Mouse (Mus musculus) hindbrain, embryonic 11.5 days (tissue): ENCODE results near the gene Gm9936. TPM values are rescaled to one million over a fixed set of nuclear protein-coding genes. Genes with fewer than 3 reads are reported as not detected.

Experiments
- ATAC-seq: fragments of 200-750 bp; cut with Nextera tagmentation; 2 replicates; pipeline ENCODE4 v1.8.0; 2017; ENCODE audit warnings: mild to moderate bottlenecking, moderate TSS enrichment, moderate library complexity; ENCODE audit not compliant: low FRiP score
- DNase-seq: peaks from one replicate; pipeline ENCODE4 v3.0.0-alpha.2; 2015; ENCODE audit warnings: low spot score
- H3K27ac ChIP-seq: fragments of 300-500 bp; sonication (generic); 2 replicates; pipeline ENCODE4 v1.5.1; 2014; ENCODE audit warnings: mild to moderate bottlenecking, low read depth, low read length
- H3K27me3 ChIP-seq: fragments of 300-500 bp; sonication (generic); 2 replicates; pipeline ENCODE4 v1.6.1; 2014; ENCODE audit warnings: mild to moderate bottlenecking, low read length, moderate library complexity, mixed read lengths; ENCODE audit not compliant: control insufficient read depth, insufficient read depth
- H3K36me3 ChIP-seq: fragments of 300-500 bp; sonication (generic); 2 replicates; pipeline ENCODE4 v1.6.1; 2014; ENCODE audit warnings: mild to moderate bottlenecking, low read length, moderate library complexity, mixed read lengths; ENCODE audit not compliant: control insufficient read depth, insufficient read depth
- H3K4me1 ChIP-seq: fragments of 300-500 bp; sonication (generic); replicated peaks from 2 replicates; pipeline ENCODE4 v1.6.1; 2014; ENCODE audit warnings: low read length, mixed read lengths; ENCODE audit not compliant: control insufficient read depth, insufficient read depth
- H3K4me2 ChIP-seq: fragments of 300-500 bp; sonication (generic); replicated peaks from 2 replicates; pipeline ENCODE4 v1.6.1; 2014; ENCODE audit warnings: mild to moderate bottlenecking, low read depth, low read length
- H3K4me3 ChIP-seq: fragments of 300-500 bp; sonication (generic); 2 replicates; pipeline ENCODE4 v1.5.1; 2014; ENCODE audit warnings: low read depth, low read length
- H3K9ac ChIP-seq: fragments of 300-500 bp; sonication (generic); 2 replicates; pipeline ENCODE4 v1.6.1; 2014; ENCODE audit warnings: low read depth, low read length
- H3K9me3 ChIP-seq: fragments of 300-500 bp; sonication (generic); 2 replicates; pipeline ENCODE4 v1.6.1; 2016; ENCODE audit warnings: low read length; ENCODE audit not compliant: control insufficient read depth
- WGBS: fragments of 180-500 bp; shearing (Covaris S2); extraction: QIAGEN DNeasy Blood & Tissue Kit; methylation state at CpG from one replicate; pipeline ENCODE4 v1.1.7; 2014; 5-methylcytosine and 5-hydroxymethylcytosine counted together
- polyA plus RNA-seq: library from polyadenylated mRNA; unstranded; fragments of >200 nt; fragmentation: Nextera tagmentation; extraction: Ambion mirVana; gene quantifications from 2 replicates; pipeline ENCODE4 v1.2.1, GENCODE M21; 2014

Gene Gm9936
- polyA plus RNA-seq, 1 experiment from 2014 or later = 0.69 TPM

DNA sequence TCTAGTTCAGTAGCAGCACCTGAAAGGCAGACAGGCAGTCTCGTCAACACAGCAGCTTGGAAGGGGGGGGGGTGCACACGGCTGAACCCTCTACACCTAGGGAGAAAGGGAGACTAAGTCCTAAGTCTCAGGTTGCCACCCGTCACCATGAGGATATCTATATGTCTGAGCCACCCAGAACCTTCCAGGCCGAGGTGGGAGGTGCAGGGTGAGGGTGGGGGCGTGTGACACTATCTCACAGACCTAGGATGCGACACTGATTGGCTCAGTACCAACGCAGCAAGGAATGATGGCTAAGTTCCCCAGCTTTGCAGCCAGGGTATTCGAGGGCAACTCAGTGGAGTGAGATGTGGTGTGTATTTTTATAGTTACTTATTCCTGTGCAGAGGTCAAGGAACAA lies 50.1 kb downstream of the Gm9936 start:
- Histone ChIP-seq H3K36me3 (peaks cover 8% of the 10 kb centered on the region; the same call in 1 of the 2 replicates), H3K27me3 (no peaks in the 10 kb centered on the region), H3K9me3 (no peaks in the 10 kb centered on the region), H3K4me3 (no peak overlapping the region), H3K4me1 (no peaks in the 10 kb centered on the region), H3K9ac (no peak overlapping the region), H3K4me2 (no peak overlapping the region), H3K27ac (no peak overlapping the region)
- DNase-seq (no peak), ATAC-seq (no peak)
- WGBS = 80% methylated on average over 8 of the region's 8 CpGs

DNA sequence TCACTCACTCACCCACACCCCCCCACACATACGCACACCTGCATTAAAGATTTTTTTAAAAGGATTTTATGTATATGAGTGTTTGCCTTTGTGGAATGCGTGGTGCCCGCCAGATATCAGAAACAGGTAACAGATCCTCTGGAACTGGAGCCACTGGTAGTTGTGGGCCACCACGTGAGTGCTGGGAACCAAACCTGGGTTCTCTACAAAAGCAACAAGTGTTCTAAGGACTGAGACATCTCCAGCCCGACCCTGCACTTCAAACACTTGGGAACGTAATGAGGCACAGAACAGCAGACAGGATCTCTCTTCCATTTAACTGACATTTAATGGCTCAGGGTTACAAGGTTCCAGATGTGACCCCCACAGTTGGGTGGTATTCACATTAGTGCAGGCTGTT lies 50.6 kb downstream of the Gm9936 start:
- H3K9ac ChIP-seq = no peak overlapping the region
- no peak overlapping the region for H3K27ac ChIP-seq
- 65% methylated on average over 6 of the region's 6 CpGs for WGBS
- no peaks in the 10 kb centered on the region for H3K9me3 ChIP-seq
- no peak overlapping the region for H3K4me2 ChIP-seq
- ATAC-seq (no peak), DNase-seq (no peak)
- peaks cover 11% of the 10 kb centered on the region; the same call in 1 of the 2 replicates for H3K36me3 ChIP-seq
- H3K4me1 ChIP-seq = no peaks in the 10 kb centered on the region
- no peaks in the 10 kb centered on the region for H3K27me3 ChIP-seq
- no peak overlapping the region for H3K4me3 ChIP-seq

- Histone ChIP-seq H3K9me3 (no peaks in the 10 kb centered on the region), H3K4me2 (no peak overlapping the region), H3K4me1 (no peaks in the 10 kb centered on the region), H3K36me3 (peaks cover 11% of the 10 kb centered on the region; the same call in 1 of the 2 replicates), H3K4me3 (no peak overlapping the region), H3K9ac (no peak overlapping the region), H3K27me3 (no peaks in the 10 kb centered on the region), H3K27ac (no peak overlapping the region)
- ATAC-seq (no peak), DNase-seq (no peak)
- 29% methylated on average over 8 of the region's 8 CpGs for WGBS
These were observed 51.0 kb downstream of the Gm9936 start for GRCm38 (mm10) chr5:114807468-114807867.

- Histone ChIP-seq H3K36me3 (peaks cover 11% of the 10 kb centered on the region; the same call in 1 of the 2 replicates), H3K4me2 (no peak overlapping the region), H3K9ac (no peak overlapping the region), H3K4me1 (no peaks in the 10 kb centered on the region), H3K27me3 (no peaks in the 10 kb centered on the region), H3K9me3 (no peaks in the 10 kb centered on the region), H3K4me3 (no peak overlapping the region), H3K27ac (no peak overlapping the region)
- DNase-seq (no peak), ATAC-seq (no peak)
- WGBS = 48% methylated on average over 9 of the region's 9 CpGs
These were observed 51.4 kb downstream of the Gm9936 start for GRCm38 (mm10) chr5:114807063-114807462.

DNA sequence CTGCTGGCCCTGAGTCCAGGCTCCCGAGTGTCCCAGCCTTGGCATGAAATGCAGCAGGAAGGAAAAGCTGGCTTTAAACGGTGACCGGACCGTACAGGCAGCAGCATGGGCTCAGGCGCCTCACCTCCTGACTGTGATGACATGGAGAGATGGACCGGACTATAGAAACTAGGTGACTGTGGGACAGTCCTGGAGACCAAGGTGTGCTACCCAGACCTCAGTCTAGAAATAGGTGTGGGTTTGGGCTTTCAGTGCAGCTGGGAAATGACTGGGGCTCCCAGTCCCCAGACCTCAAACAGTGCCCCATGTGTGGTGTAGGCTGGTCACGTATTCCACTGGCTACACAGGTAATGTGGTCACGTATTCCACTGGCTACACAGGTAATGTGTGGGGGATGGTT lies 51.8 kb downstream of the Gm9936 start:
- H3K9ac ChIP-seq = no peak overlapping the region
- no peak for ATAC-seq
- no peaks in the 10 kb centered on the region for H3K4me1 ChIP-seq
- H3K36me3 ChIP-seq = peaks cover 11% of the 10 kb centered on the region; the same call in 1 of the 2 replicates
- H3K9me3 ChIP-seq = no peaks in the 10 kb centered on the region
- H3K4me2 ChIP-seq = no peak overlapping the region
- WGBS = 87% methylated on average over 8 of the region's 8 CpGs
- H3K4me3 ChIP-seq = no peak overlapping the region
- DNase-seq = no peak
- no peaks in the 10 kb centered on the region for H3K27me3 ChIP-seq
- H3K27ac ChIP-seq = no peak overlapping the region

Other genes with a start within 250 kb of the Gm9936 start
- 0.38 and 0.85 TPM in 2 replicates for gene Trpv4, start 200.3 kb downstream of the Gm9936 start, polyA plus RNA-seq
- 62.6 and 64.4 TPM in 2 replicates for gene Gltp, start 167.7 kb downstream of the Gm9936 start, polyA plus RNA-seq
- gene Tchp, start 150.9 kb downstream of the Gm9936 start, polyA plus RNA-seq = 13.3 and 15.8 TPM in 2 replicates
- gene Ankrd13a, start 84.0 kb downstream of the Gm9936 start, polyA plus RNA-seq = 71.0 and 71.7 TPM in 2 replicates
- gene Git2, start 83.2 kb downstream of the Gm9936 start, polyA plus RNA-seq = 36.3 and 42.2 TPM in 2 replicates
- 163 and 167 TPM in 2 replicates for gene 1500011B03Rik, start 35.2 kb downstream of the Gm9936 start, polyA plus RNA-seq
- gene 4930519G04Rik, start 5.0 kb downstream of the Gm9936 start, polyA plus RNA-seq = not detected in 2 replicates
- gene Oasl2, start 38.3 kb upstream of the Gm9936 start, polyA plus RNA-seq = 0.92 and 1.5 TPM in 2 replicates
- 0.25 and 0.39 TPM in 2 replicates for gene Oasl1, start 64.6 kb upstream of the Gm9936 start, polyA plus RNA-seq
- 48.1 and 57.4 TPM in 2 replicates for gene 2210016L21Rik, start 83.5 kb upstream of the Gm9936 start, polyA plus RNA-seq
- gene Hnf1a, start 112.4 kb upstream of the Gm9936 start, polyA plus RNA-seq = 0.04 TPM in 1 of 2 replicates, not detected in the other
- gene Sppl3, start 152.5 kb upstream of the Gm9936 start, polyA plus RNA-seq = 21.0 and 22.4 TPM in 2 replicates
- gene Gm10401, start 239.6 kb upstream of the Gm9936 start, polyA plus RNA-seq = 24.9 and 34.4 TPM in 2 replicates